8 mouse cellular contexts compared by ENCODE assay signal in the genomic region with DNA sequence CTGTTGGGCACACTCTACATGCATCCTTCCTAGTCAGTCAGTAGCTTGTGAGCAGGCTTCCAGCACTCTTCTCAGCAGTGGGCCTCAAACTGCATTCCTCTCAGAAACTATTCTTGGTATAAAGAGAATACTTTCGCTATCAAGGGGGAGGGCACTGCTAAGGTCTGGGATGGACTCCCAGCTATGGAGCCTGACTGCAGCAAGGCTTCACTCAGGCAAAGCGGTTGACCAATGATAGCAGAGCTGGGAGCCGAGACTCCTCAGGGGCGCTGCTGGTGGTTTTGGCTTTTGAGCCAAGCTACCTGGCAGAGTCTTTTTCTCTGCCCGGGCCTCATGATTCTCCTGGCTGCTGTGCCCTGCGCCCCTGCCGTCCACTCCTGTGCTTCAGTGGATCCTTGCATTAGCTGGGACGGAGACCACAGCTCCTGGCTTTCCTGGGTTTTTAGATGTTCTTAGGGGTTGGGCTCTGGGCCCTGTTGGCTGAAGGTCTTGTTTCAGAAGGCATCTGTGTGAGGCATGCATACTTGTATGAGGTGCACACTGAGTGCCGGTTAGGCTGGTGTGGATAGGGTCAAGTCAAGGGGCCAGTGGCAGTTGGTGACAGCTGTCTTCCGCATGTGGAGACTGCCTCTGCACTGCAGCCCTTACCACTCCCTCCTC. TPM values are rescaled to one million over a fixed set of nuclear protein-coding genes. Genes with fewer than 3 reads are reported as not detected.
A peak's percentile ranks its signal among the peaks of the same experiment; 100 is the strongest.
DNase-seq lines count a peak whose midpoint lies in the region; ATAC-seq and TF ChIP-seq lines count a peak whose summit lies in the region.

No protein-coding gene starts in this region.

- no peaks in the 10 kb centered on the region for H3K9me3 ChIP-seq in forebrain, embryonic 10.5 days
- no peaks in the 10 kb centered on the region for H3K9me3 ChIP-seq in forebrain, postnatal 0 days (ENCODE audit: low read length)
- H3K9me3 ChIP-seq in hindbrain, embryonic 16.5 days (ENCODE audit: control insufficient read depth, low read length): no peaks in the 10 kb centered on the region
- no peaks in the 10 kb centered on the region for H3K9me3 ChIP-seq in liver, embryonic 12.5 days (replicated peaks)

- H3K9ac ChIP-seq in forebrain, postnatal 0 days: no peak overlapping the region
- no peak overlapping the region for H3K9ac ChIP-seq in hindbrain, embryonic 16.5 days (ENCODE audit: low read depth, low read length)
- no peak overlapping the region for H3K9ac ChIP-seq in liver, embryonic 12.5 days

- no peak overlapping the region for H3K4me2 ChIP-seq in forebrain, postnatal 0 days (ENCODE audit: low read depth)
- peak overlapping the region; percentile 15; the same call in 1 of the 2 replicates for H3K4me2 ChIP-seq in hindbrain, embryonic 16.5 days (ENCODE audit: low read length)
- no peak overlapping the region for H3K4me2 ChIP-seq in liver, embryonic 12.5 days

- WGBS in forebrain, embryonic 10.5 days: 52% methylated on average over 10 of the region's 10 CpGs
- 45% methylated on average over 10 of the region's 10 CpGs for WGBS in forebrain, postnatal 0 days
- 40% methylated on average over 10 of the region's 10 CpGs for WGBS in hindbrain, embryonic 16.5 days
- 58% methylated on average over 10 of the region's 10 CpGs for WGBS in liver, embryonic 12.5 days (ENCODE audit: insufficient replicate concordance)

- no peak for ATAC-seq in forebrain, postnatal 0 days
- peak; percentile 25; the same call in 1 of the 2 replicates for ATAC-seq in hindbrain, embryonic 16.5 days
- ATAC-seq in liver, embryonic 12.5 days: no peak
- no peak for ATAC-seq in frontal cortex, adult (ENCODE audit: low TSS enrichment)

- H3K27me3 ChIP-seq in forebrain, embryonic 10.5 days (ENCODE audit: poor library complexity, severe bottlenecking): no peaks in the 10 kb centered on the region
- H3K27me3 ChIP-seq in forebrain, postnatal 0 days (ENCODE audit: insufficient read depth, low read length): no peaks in the 10 kb centered on the region
- H3K27me3 ChIP-seq in hindbrain, embryonic 16.5 days (replicated peaks; ENCODE audit: control insufficient read depth, insufficient read depth, low read length): no peaks in the 10 kb centered on the region
- no peaks in the 10 kb centered on the region for H3K27me3 ChIP-seq in liver, embryonic 12.5 days (replicated peaks)

- no peak for TF ChIP-seq CTCF in forebrain, postnatal 0 days (IDR thresholded peaks at IDR 0.05; ENCODE audit: low read depth)

- H3K4me1 ChIP-seq in forebrain, embryonic 10.5 days: peaks cover 91% of the 10 kb centered on the region
- H3K4me1 ChIP-seq in forebrain, postnatal 0 days (ENCODE audit: insufficient read depth): peaks cover 38% of the 10 kb centered on the region
- peaks cover 71% of the 10 kb centered on the region for H3K4me1 ChIP-seq in hindbrain, embryonic 16.5 days (ENCODE audit: control insufficient read depth, insufficient read depth, low read depth, low read length)
- 0 out of 2 replicates have a peak, but pooled peaks cover 3% of the 10 kb centered on the region for H3K4me1 ChIP-seq in liver, embryonic 12.5 days

- peak; percentile 37 for DNase-seq in forebrain, embryonic 10.5 days (ENCODE audit: extremely low spot score, low spot score)
- DNase-seq in forebrain, postnatal 0 days: no peak
- peak; percentile 34 for DNase-seq in gastrocnemius, postnatal 10 days
- peak; percentile 56 for DNase-seq in retina, embryonic 14.5 days (ENCODE audit: low spot score)
- no peak for DNase-seq in right cerebral cortex, adult 18-20 months

- no peak overlapping the region for H3K4me3 ChIP-seq in forebrain, embryonic 10.5 days
- no peak overlapping the region for H3K4me3 ChIP-seq in forebrain, postnatal 0 days (ENCODE audit: low read depth, low read length)
- H3K4me3 ChIP-seq in hindbrain, embryonic 16.5 days (ENCODE audit: low read length): no peak overlapping the region
- H3K4me3 ChIP-seq in liver, embryonic 12.5 days: no peak overlapping the region

- peak overlapping the region; percentile 72 for H3K27ac ChIP-seq in forebrain, embryonic 10.5 days
- H3K27ac ChIP-seq in forebrain, postnatal 0 days (ENCODE audit: low read depth, low read length): no peak overlapping the region
- peak overlapping the region; percentile 18; the same call in 1 of the 2 replicates for H3K27ac ChIP-seq in hindbrain, embryonic 16.5 days (ENCODE audit: low read depth, low read length)
- H3K27ac ChIP-seq in liver, embryonic 12.5 days: peak overlapping the region; percentile 57; the same call in 1 of the 2 replicates

- no peaks in the 10 kb centered on the region for H3K36me3 ChIP-seq in forebrain, embryonic 10.5 days (replicated peaks)
- H3K36me3 ChIP-seq in forebrain, postnatal 0 days (ENCODE audit: insufficient read depth): no peaks in the 10 kb centered on the region
- H3K36me3 ChIP-seq in hindbrain, embryonic 16.5 days (ENCODE audit: control insufficient read depth, insufficient read depth, low read length): no peaks in the 10 kb centered on the region
- H3K36me3 ChIP-seq in liver, embryonic 12.5 days: no peaks in the 10 kb centered on the region

RNA-seq across cellular contexts. Expression of gene Afap1, which starts 28.6 kb away (rescaled TPM):
- 12.8 and 14.3 TPM in 2 replicates for polyA plus RNA-seq in forebrain, embryonic 10.5 days (2016; fragmentation: Nextera tagmentation; extraction: Ambion mirVana)
- 44.2 and 48.2 TPM in 2 replicates for total RNA-seq in forebrain, postnatal 0 days (2014; rRNA removed)
- polyA plus RNA-seq in forebrain, postnatal 0 days (2015; fragmentation: Nextera tagmentation; extraction: Ambion mirVana): 45.6 and 49.3 TPM in 2 replicates
- total RNA-seq in gastrocnemius, postnatal 10 days (2021): 10 to 100 TPM; 18.6 to 25.9 TPM
- polyA plus RNA-seq in hindbrain, embryonic 16.5 days (2015; fragmentation: Nextera tagmentation; extraction: Ambion mirVana): 54.8 and 69.4 TPM in 2 replicates
- polyA plus RNA-seq in liver, embryonic 12.5 days (2016; fragmentation: Nextera tagmentation; extraction: Ambion mirVana): 2.6 and 2.7 TPM in 2 replicates

Comparison
In these comparisons a context has a peak if more than half of its experiments do, and no peak if none do; other contexts are left out.
1. DNase-seq: peak in forebrain, embryonic 10.5 days (single experiment), gastrocnemius, postnatal 10 days (single experiment) and retina, embryonic 14.5 days (single experiment); none in forebrain, postnatal 0 days (single experiment) and right cerebral cortex, adult 18-20 months (single experiment).